Mouse (Mus musculus): ENCODE data around the gene Gm45021.

Gene Gm45021

DNA sequence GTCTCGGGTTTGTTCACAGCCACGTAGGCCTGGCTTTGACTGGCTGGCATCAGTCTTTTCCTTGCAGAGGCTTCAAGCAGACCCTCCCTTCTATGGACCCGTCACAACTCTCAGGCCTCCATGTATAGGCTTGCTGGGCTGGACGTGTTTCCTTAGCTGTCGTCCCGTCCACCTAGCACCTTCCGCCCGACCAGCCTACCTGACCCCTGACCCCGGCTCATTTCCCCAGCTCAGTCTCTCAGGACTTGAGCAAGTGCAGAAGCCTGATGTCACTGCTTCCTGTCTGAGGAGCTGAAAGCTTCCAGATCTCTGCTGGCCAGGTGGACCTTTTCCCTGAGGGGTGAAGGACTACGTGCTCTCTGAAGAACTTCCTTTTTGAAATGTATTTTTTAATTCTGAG, 16.1 kb upstream of the Gm45021 start:
- peak; percentile 73 for DNase-seq

DNA sequence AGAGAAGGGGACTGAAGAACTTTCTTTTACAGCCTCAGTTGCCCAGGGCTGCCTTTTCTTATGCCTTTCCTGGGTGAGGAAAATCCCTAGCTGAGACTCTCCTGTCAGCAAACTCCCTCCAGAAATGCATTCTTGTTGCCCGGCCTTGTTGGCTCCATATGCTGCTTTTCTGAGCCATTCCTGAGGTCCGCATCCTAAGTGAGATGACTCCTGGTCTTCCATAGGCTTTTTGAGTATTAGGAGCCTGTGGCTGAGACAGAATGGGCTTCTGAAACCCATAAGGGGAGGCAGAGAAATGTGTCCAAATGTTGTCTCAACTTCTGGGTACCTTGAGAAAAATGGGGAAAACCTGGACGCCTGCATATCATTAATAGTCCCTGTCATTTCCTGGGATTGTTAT, 15.4 kb upstream of the Gm45021 start:
- DNase-seq = no peak

DNA sequence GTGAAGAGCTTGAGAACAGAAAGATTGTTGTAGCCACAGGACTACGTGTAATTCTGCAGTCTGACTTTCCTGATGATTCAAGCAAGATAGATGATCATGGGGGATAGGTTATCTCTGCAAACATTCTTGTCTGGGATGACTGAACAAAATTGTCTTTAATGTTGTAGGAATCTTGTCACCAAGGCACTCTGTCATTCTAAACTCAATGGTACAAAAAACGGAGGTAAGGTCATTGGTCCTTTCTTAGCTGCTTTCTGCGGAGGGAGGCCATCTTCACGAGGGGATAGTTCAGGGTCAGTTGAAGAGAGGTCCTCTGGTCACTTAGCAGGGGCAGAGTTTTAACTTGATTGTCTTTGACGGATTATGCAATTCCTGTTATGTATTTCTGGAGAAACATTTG, 10.7 kb upstream of the Gm45021 start:
- DNase-seq = no peak

DNA sequence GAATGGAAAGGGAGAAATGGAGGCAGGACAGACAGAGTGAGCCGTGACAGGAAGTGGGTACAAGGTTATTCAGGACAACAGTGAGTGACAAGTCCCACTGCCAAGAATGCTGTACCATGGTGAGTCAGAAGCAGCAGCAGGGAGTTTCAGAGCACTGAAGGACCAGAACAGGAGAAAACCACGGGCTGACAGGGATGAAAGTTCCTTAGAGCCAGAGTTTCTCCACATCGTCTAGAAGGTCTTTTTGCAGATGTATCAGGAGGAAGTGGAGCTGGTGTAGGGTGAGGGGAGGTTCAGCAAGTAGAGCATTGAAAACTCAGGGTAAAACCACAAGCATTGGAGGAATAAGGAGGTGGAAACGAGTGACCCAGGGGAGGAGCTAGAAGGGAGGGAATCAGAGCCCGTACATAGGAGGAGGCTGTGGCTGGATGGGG, 10.2 kb upstream of the Gm45021 start:
- no peak for DNase-seq

GRCm38 (mm10) chr6:48581257-48581656, 8.2 kb upstream of the Gm45021 start:
- no peak for DNase-seq

GRCm38 (mm10) chr6:48582037-48582436, 7.4 kb upstream of the Gm45021 start:
- DNase-seq = peak; percentile 57

- no peak for DNase-seq
Measured at GRCm38 (mm10) chr6:48591221-48591845, 1.9 kb downstream of the Gm45021 start.

GRCm38 (mm10) chr6:48591871-48592270, 2.5 kb downstream of the Gm45021 start:
- DNase-seq = no peak

DNA sequence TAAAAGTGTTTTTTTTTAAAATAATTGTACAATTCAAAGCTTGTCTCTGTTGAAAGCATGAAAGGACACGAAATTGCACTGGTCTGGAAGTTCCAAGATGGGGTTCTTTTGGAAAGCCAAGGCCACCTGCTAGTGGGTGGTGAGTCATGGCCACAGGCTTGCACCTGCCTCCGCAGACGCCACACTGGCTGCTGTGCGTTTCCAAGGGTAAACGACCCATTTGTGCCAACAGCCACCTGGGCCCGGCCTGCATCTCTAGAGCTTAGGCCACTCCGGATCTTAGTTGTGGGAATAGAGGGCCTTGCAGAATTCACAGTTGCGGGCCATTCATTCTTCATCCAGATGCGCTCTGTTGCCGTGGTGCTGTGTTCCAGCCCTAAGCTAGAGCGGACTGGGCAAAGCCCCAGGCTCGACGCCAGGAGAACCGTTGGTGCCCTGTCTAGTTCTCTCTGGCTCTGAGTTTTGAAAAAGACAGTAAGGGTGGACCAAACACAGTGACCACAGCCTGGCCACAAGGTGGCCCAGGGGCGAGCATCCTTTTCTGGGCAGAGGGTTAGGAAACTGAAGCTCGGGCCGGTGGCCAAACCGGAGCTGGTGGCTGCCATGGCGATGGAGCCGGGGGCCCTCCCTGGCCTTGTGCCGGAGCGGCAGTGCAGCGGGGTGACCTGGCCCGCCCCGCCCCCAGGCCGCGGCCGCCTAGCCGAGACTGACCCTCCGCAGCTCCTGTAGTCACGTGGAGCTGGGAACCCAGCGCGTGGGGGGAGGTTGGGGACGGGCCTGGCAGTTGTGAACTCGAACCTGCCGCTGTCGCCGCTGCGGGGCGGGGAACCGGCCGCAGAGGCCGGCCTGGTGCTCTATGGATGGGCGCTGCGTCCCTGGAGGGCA, 4.0 kb downstream of the Gm45021 start, which contains the start of the genes Repin1 and Gm44965:
Gene Repin1, plus strand, starts transcription at position 726 of the 885 bp plus-strand sequence.
Gene Gm44965, plus strand, starts transcription at position 784 of the 885 bp plus-strand sequence.
- DNase-seq = peak; percentile 97

- DNase-seq = peak; percentile 72
Measured at GRCm38 (mm10) chr6:48594043-48594738, 4.8 kb downstream of the Gm45021 start.

- DNase-seq = peak; percentile 45
Measured at GRCm38 (mm10) chr6:48595278-48595677, 5.9 kb downstream of the Gm45021 start.

DNA sequence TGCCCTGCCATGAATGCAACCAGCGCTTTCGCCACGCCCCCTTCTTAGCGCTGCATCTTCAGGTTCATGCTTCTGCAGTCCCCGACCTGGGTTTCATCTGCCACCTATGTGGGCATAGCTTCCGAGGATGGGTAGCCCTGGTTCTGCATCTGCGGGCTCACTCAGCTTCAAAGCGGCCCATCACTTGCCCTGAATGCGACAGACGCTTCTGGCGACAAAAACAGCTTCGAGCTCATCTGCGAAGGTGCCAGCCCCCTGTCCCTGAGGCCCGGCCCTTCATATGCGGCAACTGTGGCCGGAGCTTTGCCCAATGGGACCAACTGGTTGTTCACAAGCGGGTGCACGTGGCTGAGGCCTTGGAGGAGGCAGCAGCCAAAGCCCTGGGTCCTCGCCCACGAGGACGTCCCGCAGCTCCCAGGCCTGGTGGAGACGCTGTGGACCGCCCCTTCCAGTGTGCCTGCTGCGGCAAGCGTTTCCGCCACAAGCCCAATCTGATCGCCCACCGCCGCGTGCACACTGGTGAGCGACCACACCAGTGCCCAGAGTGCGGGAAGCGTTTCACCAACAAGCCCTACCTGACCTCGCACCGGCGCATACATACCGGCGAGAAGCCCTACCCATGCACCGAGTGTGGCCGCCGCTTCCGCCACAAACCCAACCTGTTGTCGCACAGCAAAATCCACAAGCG, 7.3 kb downstream of the Gm45021 start:
- no peak for DNase-seq

DNA sequence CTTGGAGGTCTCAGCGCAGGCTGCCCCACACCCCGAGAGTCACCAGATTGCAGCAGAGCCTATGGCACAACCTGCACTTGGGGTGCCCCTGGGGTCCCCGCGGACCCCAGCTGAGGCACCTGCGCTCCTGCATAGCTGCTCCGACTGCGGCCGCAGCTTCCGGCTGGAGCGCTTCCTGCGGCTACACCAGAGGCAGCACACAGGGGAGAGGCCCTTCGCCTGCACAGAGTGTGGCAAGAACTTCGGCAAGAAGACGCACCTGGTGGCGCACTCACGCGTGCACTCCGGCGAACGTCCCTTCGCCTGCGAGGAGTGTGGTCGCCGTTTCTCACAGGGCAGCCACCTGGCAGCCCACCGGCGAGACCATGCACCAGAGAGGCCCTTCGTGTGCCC, 7.8 kb downstream of the Gm45021 start:
- no peak for DNase-seq

DNA sequence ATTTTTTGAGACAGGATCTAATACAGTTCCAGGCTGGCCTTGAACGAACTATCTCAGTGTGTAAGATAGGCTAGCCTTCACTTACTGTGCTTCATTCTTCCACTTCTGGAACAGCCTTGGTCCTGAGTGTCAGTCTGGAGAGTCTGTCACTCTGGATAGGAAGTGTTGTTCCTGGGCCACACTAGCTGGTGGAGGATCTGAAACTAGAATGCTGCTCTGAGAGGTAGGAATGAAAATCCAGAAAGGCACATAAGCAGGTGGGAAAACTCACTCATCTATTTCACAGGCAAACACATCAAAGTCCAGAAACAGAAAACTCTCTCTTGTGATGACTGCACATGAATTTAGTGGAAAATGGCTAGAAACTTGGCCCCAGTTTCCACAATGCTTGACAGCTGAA, 11.2 kb downstream of the Gm45021 start:
- DNase-seq = no peak

- peak; percentile 98 for DNase-seq
Measured at GRCm38 (mm10) chr6:48601271-48602079, 12.1 kb downstream of the Gm45021 start, which contains the start of gene Zfp775. Gene Zfp775, plus strand, starts transcription at chr6:48602063.

DNA sequence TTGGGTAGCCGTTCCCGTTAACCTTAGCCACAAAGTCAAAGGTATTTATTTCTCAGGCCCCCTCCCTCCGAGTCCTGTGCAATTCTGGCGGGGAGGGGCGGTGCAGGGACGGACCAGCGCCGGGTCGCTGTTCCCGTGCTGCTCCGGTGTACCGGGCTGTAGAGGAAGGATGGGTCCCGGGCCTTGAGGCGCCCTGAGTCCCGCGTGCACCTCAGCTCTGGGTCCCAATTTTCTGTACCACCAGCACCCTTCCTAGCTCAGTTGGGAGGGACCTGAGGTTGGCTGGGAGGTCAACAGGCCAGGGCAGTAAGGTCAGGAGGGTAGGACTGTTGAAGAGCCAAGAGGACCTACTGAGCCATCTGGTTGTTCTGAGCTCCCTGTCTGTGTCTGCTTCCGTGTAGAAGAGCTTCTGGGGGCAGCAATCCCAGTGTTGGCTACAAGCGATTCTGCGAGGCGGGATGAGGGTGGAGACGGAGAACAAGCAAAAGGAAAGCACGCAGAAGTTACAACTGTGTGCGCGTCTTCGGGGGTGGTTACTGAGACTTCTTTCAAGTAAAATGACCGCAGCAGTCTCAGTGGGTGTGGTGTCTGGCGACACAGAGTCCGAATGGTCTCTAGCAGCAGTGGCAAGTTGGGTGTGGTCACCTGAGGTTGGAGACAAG, 12.8 kb downstream of the Gm45021 start:
- peak; percentile 54 for DNase-seq

GRCm38 (mm10) chr6:48608124-48608523, 18.7 kb downstream of the Gm45021 start:
- DNase-seq = no peak

DNA sequence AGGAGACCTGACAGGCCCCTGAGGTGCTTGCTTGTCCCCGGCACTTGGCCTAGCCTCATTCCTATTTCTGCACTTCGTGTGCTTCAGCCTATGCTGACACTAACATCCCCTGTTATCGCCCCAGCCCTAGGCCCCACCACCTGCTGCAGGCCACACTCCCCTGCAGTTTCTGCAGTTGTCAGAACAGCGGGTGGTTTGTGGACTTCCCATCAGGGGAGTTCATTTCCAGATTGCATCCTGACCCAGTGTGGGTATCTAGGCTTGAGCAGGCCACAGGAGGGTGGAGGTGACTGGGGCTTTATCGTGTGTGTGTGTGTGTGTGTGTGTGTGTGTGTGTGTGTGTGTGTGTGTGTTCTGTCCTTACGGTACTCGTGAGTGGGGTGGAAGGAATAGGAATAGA, 20.1 kb downstream of the Gm45021 start:
- DNase-seq = no peak

GRCm38 (mm10) chr6:48610657-48611056, 21.2 kb downstream of the Gm45021 start:
- DNase-seq = no peak

DNA sequence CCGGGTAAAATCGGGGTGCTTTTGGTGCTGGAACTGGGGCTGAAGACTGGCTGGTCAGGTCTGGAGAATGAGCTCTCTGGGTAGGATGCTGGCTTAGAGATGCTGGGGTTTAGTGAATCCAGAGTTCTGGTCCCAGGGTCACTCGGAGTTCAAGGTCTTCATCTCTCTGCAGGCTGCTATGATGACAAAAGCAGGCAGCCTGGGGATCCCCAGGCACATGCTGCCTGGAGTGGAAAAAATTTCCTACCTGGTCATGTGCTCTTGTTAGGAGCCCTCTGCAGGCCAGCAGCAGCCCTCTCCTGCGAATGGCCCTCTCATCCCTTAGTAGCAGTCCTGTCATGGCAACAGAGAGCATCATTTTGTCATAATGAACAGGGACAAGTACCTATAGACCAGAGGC, 24.1 kb downstream of the Gm45021 start:
- no peak for DNase-seq

DNA sequence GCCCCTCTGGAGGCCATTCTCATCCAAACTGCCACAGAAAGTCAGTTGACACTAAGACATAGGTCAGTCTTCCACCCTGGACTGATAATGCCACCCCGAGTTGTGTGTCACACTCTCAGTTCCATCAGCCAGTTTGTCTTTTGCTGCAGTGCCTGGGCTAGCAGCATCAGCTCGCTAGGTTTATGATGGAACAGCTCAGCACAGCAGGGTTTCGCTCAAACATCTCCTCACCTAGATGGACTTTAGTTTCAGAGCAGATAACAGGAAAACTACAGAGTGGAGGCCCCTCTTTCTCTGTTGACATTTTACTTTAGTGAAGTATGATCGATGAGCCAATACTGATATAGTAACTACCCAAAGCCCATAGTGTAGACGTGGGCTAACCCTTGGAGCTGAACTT, 25.3 kb downstream of the Gm45021 start:
- DNase-seq = no peak

Data from kidney, postnatal 10 days (tissue).